Mouse (Mus musculus): ENCODE data around the gene Ano1. TPM values are rescaled to one million over a fixed set of nuclear protein-coding genes. Genes with fewer than 3 reads are reported as not detected.

The Ano1 gene
- polyA plus RNA-seq, 1 experiment from 2014 or later = 17.1 TPM

Other genes starting within 250 kb of the Ano1 start
- gene Ppfia1, start 198.2 kb downstream of the Ano1 start, polyA plus RNA-seq (2016; fragmentation: Nextera tagmentation; extraction: Ambion mirVana) = 49.1 and 55.2 TPM in 2 replicates
- 8.1 and 8.7 TPM in 2 replicates for gene Fadd, start 169.5 kb downstream of the Ano1 start, polyA plus RNA-seq (2016; fragmentation: Nextera tagmentation; extraction: Ambion mirVana)
- 1.2 and 4.4 TPM in 2 replicates for gene Fgf3, start 86.1 kb upstream of the Ano1 start, polyA plus RNA-seq (2016; fragmentation: Nextera tagmentation; extraction: Ambion mirVana)
- gene Fgf4, start 95.4 kb upstream of the Ano1 start, polyA plus RNA-seq (2016; fragmentation: Nextera tagmentation; extraction: Ambion mirVana) = not detected in 2 replicates
- gene Fgf15, start 144.6 kb upstream of the Ano1 start, polyA plus RNA-seq (2016; fragmentation: Nextera tagmentation; extraction: Ambion mirVana) = 69.9 and 94.0 TPM in 2 replicates
- gene LTO1, start 163.1 kb upstream of the Ano1 start, polyA plus RNA-seq (2016; fragmentation: Nextera tagmentation; extraction: Ambion mirVana) = 32.6 and 34.0 TPM in 2 replicates
- 214 and 257 TPM in 2 replicates for gene Ccnd1, start 188.0 kb upstream of the Ano1 start, polyA plus RNA-seq (2016; fragmentation: Nextera tagmentation; extraction: Ambion mirVana)